Mouse (Mus musculus) testis, adult 2 months (tissue): Measurements from ENCODE around the gene Mbnl1. TPM values are rescaled to one million over a fixed set of nuclear protein-coding genes. Genes with fewer than 3 reads are reported as not detected.

Experiments
- H3K27ac ChIP-seq: fragments of 200-500 bp; 2 replicates; pipeline ENCODE4 v1.5.1; 2012; ENCODE audit warnings: low read depth, low read length; ENCODE audit not compliant: control insufficient read depth, insufficient read depth
- H3K27me3 ChIP-seq: fragments of 200-500 bp; 2 replicates; pipeline ENCODE4 v1.6.1; 2012; ENCODE audit warnings: mild to moderate bottlenecking, low read length, moderate library complexity; ENCODE audit not compliant: control insufficient read depth, insufficient read depth
- H3K36me3 ChIP-seq: fragments of 200-500 bp; 2 replicates; pipeline ENCODE4 v1.6.1; 2012; ENCODE audit warnings: mild to moderate bottlenecking, low read length; ENCODE audit not compliant: control insufficient read depth, insufficient read depth
- H3K4me1 ChIP-seq: fragments of 200-500 bp; 2 replicates; pipeline ENCODE4 v1.6.1; 2012; ENCODE audit warnings: low read length; ENCODE audit not compliant: control insufficient read depth, insufficient read depth
- H3K4me3 ChIP-seq: fragments of 200-500 bp; 2 replicates; pipeline ENCODE4 v1.5.1; 2012; ENCODE audit warnings: low read depth, mild to moderate bottlenecking, low read length, moderate library complexity, mixed read lengths; ENCODE audit not compliant: control insufficient read depth
- CTCF ChIP-seq: fragments of 200-500 bp; IDR thresholded peaks from 2 replicates; pipeline ENCODE4 v1.5.1; 2012; ENCODE audit warnings: low read depth, mild to moderate bottlenecking, inconsistent platforms, low read length, moderate library complexity; ENCODE audit not compliant: control insufficient read depth, insufficient read depth, insufficient replicate concordance
- POLR2A ChIP-seq: fragments of 200-500 bp; IDR thresholded peaks from 2 replicates; pipeline ENCODE4 v1.6.1; 2012; ENCODE audit warnings: low read depth, mild to moderate bottlenecking, inconsistent platforms, low read length, moderate library complexity; ENCODE audit not compliant: control insufficient read depth
- polyA plus RNA-seq: library from polyadenylated mRNA; depleted of rRNA; stranded (reverse); fragments of >200 nt; gene quantifications from 2 replicates; pipeline ENCODE4 v1.2.3, GENCODE M21; 2012

Gene Mbnl1
- polyA plus RNA-seq, 1 experiment: 13.2 TPM

DNA sequence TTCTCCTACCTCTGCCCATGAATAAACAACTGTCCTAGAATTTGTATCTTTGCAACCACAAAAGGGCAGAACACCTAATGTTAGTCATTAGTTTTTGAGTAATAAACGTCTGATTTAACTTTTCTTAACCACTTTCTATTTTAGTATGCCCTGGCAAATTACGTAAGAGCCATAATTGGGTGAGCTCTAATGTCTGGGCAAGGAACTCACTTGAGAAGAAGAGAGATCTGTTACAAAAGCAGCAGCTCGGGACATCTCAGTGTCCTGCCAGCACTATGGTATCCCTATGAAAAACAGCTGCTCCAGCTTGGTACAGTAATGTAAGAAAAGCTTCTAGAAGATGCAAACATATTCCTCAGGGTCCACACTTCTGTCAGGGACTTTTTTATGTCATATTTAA, 109.5 kb downstream of the Mbnl1 start:
- H3K4me1 ChIP-seq: no peaks in the 10 kb centered on the region
- H3K36me3 ChIP-seq: no peaks in the 10 kb centered on the region
- TF ChIP-seq POLR2A: no peak
- no peak for TF ChIP-seq CTCF
- H3K27me3 ChIP-seq: no peaks in the 10 kb centered on the region
- H3K27ac ChIP-seq: no peak overlapping the region
- H3K4me3 ChIP-seq: no peak overlapping the region

DNA sequence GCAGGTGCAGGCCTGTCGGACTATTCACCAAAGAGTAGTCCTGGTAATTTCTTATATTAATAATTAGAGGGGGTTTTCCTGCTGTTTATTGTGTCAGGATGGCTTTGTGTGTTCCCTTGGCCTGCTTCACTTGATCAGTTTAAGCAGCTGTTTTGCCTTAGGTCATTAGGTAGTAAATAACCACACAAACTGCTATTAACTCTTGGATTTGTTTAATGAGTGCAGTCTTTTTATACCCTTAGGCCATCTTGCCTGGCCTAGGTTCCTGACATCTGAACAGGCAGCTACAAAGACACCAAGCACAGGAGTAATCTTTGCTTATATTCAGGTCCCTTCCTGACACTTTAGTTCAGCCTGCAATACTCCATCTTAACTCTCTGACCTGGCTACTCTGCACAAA, 110.0 kb downstream of the Mbnl1 start:
- TF ChIP-seq CTCF (no peak), POLR2A (no peak)
- no peaks in the 10 kb centered on the region for H3K36me3 ChIP-seq
- no peaks in the 10 kb centered on the region for H3K27me3 ChIP-seq
- H3K27ac ChIP-seq: no peak overlapping the region
- no peak overlapping the region for H3K4me3 ChIP-seq
- no peaks in the 10 kb centered on the region for H3K4me1 ChIP-seq

DNA sequence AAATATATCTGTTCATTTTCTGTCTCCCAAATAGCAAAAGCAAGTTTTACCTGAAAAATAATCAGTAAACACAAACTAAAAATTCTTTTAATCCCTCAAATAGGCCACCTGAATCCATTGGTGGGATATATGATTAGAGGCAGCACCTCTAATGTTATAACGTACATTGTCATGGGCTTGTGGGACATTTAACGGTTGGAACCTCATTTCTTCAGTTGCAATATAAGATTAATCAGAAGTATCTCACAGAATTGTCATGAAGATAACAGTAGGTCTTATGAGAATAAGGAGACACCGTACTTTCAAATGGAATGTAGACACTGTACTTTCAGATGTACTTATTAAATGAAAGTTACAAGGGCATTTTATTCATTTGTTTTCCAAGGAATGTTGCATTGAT, 112.1 kb downstream of the Mbnl1 start:
- Histone ChIP-seq H3K36me3 (no peaks in the 10 kb centered on the region), H3K27ac (no peak overlapping the region), H3K4me3 (no peak overlapping the region), H3K4me1 (peaks cover 2% of the 10 kb centered on the region; the same call in 1 of the 2 replicates), H3K27me3 (no peaks in the 10 kb centered on the region)
- TF ChIP-seq POLR2A (no peak), CTCF (no peak)

DNA sequence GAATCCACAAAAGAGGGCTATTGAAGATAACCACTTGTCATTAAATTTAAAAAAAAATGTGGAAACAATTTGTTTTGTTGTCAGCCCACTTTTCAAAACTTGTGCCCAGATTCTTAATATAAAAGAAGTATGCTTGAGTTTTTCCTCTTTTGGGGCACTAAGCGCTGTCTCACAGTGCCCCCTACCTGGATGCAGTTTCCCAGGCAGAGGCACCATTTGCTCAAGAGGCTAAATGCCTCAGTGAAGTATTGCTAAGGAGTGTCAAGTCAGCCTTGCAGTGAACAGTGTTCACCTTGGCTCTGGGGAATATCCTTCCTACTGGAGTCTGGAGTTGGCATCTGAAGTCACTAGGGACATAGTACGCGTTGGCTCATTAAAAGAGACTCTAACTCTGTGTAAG, 113.4 kb downstream of the Mbnl1 start:
- Histone ChIP-seq H3K36me3 (no peaks in the 10 kb centered on the region), H3K4me1 (peaks cover 2% of the 10 kb centered on the region; the same call in 1 of the 2 replicates), H3K27ac (no peak overlapping the region), H3K27me3 (no peaks in the 10 kb centered on the region), H3K4me3 (no peak overlapping the region)
- TF ChIP-seq CTCF (no peak), POLR2A (no peak)

DNA sequence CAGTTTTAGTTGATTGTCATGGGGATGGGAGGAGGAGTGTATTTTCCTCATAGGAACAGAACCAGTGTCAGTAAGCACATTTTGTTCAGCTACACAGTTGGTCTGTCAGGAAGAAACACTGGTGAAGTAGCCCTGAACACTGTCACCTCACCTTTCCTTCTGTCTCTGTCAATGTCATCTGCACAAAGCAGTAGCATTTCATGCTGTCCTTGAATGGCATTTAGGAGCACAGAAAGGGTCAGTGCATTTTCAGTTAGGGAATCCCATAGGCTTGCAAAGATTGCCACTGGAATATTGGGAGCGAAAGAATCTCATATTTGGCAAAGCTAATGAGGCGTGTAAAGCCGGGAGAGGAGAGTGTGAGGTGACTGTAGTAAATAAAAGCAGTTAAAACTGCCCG, 114.5 kb downstream of the Mbnl1 start:
- H3K27me3 ChIP-seq: no peaks in the 10 kb centered on the region
- H3K27ac ChIP-seq: no peak overlapping the region
- no peaks in the 10 kb centered on the region for H3K36me3 ChIP-seq
- no peak overlapping the region for H3K4me3 ChIP-seq
- TF ChIP-seq POLR2A: no peak
- TF ChIP-seq CTCF: no peak
- peaks cover 2% of the 10 kb centered on the region; the same call in 1 of the 2 replicates for H3K4me1 ChIP-seq

DNA sequence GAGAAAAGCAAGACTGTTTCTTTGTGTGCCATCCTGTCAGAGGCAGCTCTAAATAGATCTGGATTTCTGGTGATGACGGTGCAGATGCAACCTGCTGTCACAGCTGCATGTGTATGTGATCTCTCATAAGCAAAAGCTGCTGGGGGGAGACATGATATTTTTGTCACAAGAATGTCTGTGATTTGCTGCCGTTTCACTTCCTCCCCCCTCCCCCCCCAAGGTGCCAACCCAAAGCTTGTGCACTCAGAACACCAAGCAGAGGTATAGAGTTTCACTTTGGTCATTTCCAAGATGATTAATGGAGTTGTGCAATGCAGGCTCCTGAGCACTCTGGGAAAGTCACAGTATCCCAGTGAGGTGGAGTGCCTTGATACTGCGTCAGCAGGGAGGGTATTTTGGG, 116.7 kb downstream of the Mbnl1 start:
- H3K4me3 ChIP-seq: no peak overlapping the region
- H3K36me3 ChIP-seq: no peaks in the 10 kb centered on the region
- TF ChIP-seq CTCF (no peak), POLR2A (no peak)
- peaks cover 2% of the 10 kb centered on the region; the same call in 1 of the 2 replicates for H3K4me1 ChIP-seq
- H3K27ac ChIP-seq: no peak overlapping the region
- H3K27me3 ChIP-seq: no peaks in the 10 kb centered on the region

DNA sequence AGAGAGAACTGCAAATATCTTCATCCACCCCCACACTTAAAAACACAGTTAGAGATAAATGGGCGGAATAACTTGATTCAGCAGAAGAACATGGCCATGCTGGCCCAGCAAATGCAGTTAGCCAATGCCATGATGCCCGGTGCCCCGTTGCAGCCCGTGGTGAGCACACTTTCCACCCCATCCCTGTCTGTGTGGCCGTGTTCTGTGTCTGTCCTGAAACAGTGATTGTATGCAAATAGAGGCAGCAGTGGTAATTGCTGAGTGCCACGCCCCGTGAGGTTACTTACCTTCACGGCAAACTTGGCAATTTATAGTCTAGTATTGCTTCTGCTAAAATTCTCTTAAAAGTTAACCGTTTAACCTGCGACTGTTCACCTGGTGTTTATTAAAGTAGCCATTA, 123.0 kb downstream of the Mbnl1 start:
- H3K4me3 ChIP-seq: no peak overlapping the region
- no peaks in the 10 kb centered on the region for H3K4me1 ChIP-seq
- H3K27me3 ChIP-seq: no peaks in the 10 kb centered on the region
- no peak overlapping the region; the same call in 1 of the 2 replicates for H3K27ac ChIP-seq
- H3K36me3 ChIP-seq: no peaks in the 10 kb centered on the region
- no peak for TF ChIP-seq CTCF
- TF ChIP-seq POLR2A: no peak

DNA sequence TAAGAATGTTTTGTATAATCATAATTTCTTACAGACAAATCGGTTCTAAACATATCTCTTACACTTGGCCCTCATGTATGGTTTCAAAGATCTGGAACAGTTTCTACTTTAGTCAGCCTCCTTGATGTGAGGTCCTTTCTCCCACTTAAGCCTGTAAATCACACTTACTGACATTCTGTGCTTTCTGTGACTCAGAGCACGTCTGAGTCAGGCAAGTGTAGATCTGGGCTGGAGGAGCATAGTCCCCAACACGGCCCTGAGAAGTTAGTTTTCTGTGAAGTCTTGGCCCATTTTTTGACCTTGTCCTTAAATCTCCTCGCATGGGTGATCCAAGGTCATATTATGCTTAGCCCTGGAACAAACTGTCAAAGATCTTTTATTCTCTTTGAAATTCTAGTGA, 124.4 kb downstream of the Mbnl1 start:
- Histone ChIP-seq H3K27ac (no peak overlapping the region), H3K4me3 (no peak overlapping the region), H3K4me1 (no peaks in the 10 kb centered on the region), H3K36me3 (no peaks in the 10 kb centered on the region), H3K27me3 (no peaks in the 10 kb centered on the region)
- TF ChIP-seq CTCF (no peak), POLR2A (no peak)
